Mouse (Mus musculus) mouse trophoblast stem cell (cell line): ENCODE results near the gene Dnajc7.
"Not testable (repeated sequence)": the region's sequence is repeated elsewhere in the genome, so short reads cannot be mapped to it uniquely, and the experiment has no call there.

Experiments
- in situ Hi-C, 2 experiments: fragments of 300-500 bp; cut with MseI, MboI; formaldehyde crosslinking; loops; 2 replicates in 1 of 2; 3 replicates in 1 of 2; pipeline ENCODE4 v1.15.1; 2025

Dnajc7 gene

GRCm38 (mm10) chr11:100616836-100617235 lies 3.1 kb downstream of the Dnajc7 start:
- in situ Hi-C loops: not testable (repeated sequence)

DNA sequence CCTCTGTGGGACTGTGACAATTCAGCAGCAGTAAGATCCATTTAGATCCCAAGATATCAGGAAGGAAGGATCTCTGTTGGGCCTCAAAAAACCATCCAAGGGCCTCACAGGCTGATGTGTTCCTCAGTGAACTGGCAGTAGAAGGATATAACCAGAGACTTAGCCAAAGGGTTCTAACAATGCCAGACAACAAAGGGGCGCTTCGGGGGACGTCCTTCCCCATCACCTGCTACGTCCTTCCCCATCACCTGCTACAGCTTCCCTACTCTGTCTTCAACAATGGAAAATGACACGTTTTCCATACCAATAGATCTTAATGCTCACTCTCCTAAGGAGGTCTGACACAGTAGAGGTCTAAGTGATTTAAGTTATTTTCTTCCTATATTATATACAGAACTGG lies 3.6 kb downstream of the Dnajc7 start:
- in situ Hi-C loops: no loop called here

DNA sequence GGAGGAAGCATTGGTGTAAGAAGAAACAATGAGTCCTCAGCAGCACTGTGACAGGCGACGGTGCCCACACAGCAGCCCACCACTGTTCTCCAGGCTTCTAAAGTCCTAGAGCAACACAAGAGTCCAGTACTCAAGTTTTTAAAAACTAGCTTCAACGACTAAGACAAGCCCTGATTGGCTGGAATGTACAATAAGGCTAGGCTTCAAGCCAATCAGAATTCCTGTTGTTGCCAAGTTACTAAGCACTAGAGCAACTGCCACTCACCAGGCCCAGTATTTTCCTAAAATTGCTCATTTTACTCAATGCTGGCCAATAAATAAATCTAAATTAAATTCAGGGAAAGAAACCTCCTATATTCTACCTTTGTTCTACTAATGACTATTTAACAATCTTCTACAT lies 6.7 kb downstream of the Dnajc7 start:
- in situ Hi-C loops: no loop called here

DNA sequence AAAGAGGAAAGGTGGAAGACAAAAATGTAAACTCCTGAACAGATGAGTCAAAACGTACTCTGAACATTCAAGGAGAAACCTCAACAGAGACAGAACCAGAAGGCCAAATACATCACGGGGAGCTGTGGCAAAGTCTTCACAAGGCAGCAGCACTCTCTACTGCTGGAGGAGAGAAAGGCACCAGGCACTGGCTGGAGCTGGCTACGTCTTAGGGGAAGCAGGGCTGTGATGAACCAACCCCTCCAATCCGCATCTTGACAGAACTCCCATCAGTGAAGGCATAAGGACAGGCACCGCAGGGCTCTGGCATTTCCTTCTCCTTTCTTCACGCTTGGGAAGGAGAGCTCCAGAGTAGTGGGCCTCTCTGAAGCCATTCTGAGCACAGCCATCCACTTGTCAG lies 8.3 kb downstream of the Dnajc7 start:
- in situ Hi-C loops: no loop called here

GRCm38 (mm10) chr11:100609997-100610680 lies 9.8 kb downstream of the Dnajc7 start:
- in situ Hi-C loops: no loop called here

- in situ Hi-C loops: no loop called here
These were observed 10.5 kb downstream of the Dnajc7 start for GRCm38 (mm10) chr11:100609355-100609996.

DNA sequence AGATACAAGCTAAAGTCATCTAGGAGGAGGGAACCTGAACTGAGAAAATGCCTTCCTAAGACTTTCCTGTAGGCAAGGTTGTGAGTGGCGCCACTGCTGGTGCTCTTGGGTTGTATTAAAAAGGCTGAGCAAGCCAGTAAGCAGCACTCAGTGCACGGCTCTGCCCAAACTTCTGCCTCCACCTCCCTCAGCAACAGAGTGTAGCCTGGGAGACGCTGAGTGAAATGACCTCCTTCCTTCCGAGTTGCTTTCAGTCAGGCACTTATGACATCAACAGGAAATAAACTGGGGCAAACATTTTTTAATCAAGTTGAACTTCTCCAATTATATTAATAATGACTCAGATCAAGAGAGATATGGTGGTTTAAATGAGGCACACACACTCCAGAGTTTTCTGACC lies 11.2 kb downstream of the Dnajc7 start:
- in situ Hi-C loops: no loop called here

- in situ Hi-C loops: no loop called here
These were observed 12.8 kb downstream of the Dnajc7 start for GRCm38 (mm10) chr11:100607121-100607520.

GRCm38 (mm10) chr11:100605451-100605850 lies 14.5 kb downstream of the Dnajc7 start:
- in situ Hi-C loops: no loop called here

GRCm38 (mm10) chr11:100604321-100605005 lies 15.5 kb downstream of the Dnajc7 start:
- in situ Hi-C loops: no loop called here

GRCm38 (mm10) chr11:100603813-100604212 lies 16.2 kb downstream of the Dnajc7 start:
- in situ Hi-C loops: no loop called here

DNA sequence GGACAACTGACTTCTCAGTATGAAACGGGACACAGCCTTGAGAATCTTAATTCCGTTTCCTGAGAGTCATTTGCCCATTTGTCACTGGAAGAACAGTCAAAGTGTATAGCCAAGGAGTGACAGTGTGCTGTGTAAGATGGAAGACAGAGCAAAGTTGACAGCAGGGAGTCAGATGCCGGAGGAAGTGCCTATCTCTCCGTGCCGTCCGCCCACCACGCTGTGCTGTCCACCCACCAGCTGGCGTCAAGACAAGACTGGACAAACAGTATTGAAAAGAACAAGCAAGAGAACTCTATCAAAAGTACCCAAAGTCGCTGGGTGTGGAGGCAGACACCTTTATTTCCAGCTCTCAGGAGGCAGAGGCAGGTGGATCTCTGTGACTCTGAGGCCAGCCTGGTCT lies 16.8 kb downstream of the Dnajc7 start:
- in situ Hi-C loops: no loop called here

DNA sequence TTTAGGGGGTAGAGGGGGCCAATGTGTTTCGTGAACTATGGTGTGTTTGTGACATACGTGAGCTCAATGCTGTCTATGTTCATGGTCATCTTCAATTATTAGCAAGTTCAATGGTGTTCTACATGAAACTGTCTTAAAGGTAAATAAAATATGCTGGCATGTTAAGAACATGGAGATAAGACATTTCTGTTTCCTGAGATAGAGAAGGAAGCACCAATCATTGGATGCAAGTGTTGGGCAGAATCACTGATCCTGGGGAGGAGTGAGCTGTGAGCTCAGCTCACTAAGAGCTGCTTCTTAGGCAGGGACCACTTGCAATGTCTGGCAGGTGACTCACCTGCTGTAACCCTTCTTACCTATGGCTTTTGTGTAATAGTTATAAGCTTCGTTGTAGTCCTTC lies 18.6 kb downstream of the Dnajc7 start:
- in situ Hi-C loops: no loop called here

GRCm38 (mm10) chr11:100598074-100598473 lies 21.9 kb downstream of the Dnajc7 start:
- in situ Hi-C loops: no loop called here

DNA sequence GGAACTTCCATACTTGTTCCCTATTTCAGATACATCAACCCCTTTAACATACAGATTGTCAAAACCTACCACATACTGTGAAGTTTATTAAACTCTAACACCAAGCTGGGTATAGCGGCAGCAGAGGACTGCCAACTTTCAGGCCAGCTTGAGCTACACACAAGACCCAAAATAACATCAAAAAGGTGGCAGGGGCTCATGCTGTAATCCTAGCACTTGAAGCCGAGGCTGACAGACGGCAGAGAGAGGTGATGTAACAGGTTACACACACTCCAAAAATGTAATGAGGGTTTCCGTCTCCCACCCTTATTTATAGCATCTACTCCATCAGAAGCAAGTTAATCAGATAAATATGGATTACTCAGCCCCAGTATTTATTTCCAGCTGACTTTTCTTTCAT lies 24.4 kb downstream of the Dnajc7 start:
- in situ Hi-C loops: no loop called here

DNA sequence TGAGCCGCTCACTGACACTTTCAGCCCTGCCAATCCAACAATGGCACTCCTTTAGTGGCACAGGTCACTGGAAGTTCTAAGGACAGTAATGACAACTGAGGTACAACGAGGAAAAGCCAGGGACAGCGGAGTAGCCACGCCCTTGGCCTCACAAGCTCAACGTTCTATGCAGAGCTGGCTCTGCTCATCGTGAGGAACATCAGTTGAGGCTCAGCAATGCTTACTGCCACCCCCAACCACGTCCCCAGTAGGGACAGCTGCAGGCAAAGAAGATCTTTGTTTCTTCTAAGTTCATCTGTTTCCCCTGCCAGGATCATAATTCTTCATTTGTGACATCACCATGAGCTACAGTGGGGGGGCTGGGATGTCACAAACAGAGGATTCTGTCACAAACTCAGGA lies 25.4 kb downstream of the Dnajc7 start:
- in situ Hi-C loops: no loop called here

- in situ Hi-C loops: no loop called here
These were observed 27.5 kb downstream of the Dnajc7 start for GRCm38 (mm10) chr11:100592346-100593046.

GRCm38 (mm10) chr11:100588462-100588861 lies 31.5 kb downstream of the Dnajc7 start:
- in situ Hi-C loops: no loop called here

GRCm38 (mm10) chr11:100585148-100585547 lies 34.8 kb downstream of the Dnajc7 start:
- in situ Hi-C loops: no loop called here

DNA sequence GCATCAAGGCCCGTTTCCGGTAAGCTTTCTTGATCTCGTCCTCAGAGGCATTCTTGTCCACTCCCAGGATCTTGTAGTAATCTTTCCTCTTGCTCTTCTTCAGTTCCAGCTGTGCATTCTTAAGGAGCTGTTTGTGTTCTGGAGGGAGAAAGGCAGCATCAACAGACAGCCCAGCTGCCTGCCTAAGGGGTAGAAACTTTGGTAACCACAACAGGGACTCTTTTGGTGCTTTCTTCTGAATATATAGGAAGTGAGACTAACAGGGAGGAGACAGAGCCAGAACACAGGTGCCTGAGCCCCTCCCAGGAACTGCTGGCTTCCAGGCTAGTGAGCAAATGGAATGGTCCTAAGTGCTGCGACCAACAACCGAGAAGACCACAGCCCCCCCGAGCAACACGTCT lies 35.4 kb downstream of the Dnajc7 start:
- in situ Hi-C loops: no loop called here

DNA sequence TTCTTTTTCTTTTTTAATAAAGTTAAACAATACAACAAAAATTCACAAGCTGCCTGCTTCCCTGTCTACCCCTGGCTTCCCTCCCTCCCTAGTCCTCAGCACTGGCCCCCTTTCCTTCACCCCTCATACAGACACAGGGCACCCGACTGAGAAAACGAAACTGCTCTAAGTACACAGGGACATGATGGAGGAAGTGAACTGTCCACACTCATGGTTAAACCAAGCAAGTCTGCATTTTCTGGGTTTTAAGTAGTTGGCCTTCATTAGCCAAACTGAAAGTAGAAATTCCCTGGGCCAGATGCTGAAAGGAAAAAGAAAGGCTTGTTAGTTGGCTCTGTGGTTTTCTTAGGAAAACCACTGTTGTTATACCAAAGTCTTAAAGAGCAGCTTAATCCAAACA lies 37.1 kb downstream of the Dnajc7 start:
- in situ Hi-C loops: no loop called here

- in situ Hi-C loops: not testable (repeated sequence)
These were observed 37.6 kb downstream of the Dnajc7 start for GRCm38 (mm10) chr11:100582413-100582812.
